Mouse (Mus musculus): ENCODE results near the gene Btbd35f30. TPM values are rescaled to one million over a fixed set of nuclear protein-coding genes. Genes with fewer than 3 reads are reported as not detected.

The Btbd35f30 gene
- not detected in 2 replicates for polyA plus RNA-seq (2012)

DNA sequence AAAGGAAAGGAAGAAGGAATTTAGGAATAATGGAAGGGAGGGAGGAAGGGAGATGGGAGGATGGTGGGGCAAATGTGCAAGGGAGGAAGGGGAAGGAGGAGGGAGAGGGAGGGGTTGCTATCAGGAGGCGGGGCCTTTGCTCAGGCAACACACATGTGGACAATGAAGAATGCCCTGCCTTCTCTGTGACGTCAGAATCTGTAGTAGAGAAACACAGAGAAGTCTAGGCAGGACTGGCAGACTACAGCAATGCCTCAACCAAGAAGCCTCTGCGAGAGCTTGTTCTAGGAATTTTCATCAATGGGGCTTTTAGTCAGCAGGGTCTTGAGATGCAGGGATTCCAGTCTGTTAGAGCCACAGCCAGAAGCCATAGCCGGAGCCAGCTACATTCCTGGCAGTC is at the start of gene Btbd35f30:
TSS of gene Btbd35f30 (plus strand) at position 301 of the 400 bp plus-strand sequence.

DNA sequence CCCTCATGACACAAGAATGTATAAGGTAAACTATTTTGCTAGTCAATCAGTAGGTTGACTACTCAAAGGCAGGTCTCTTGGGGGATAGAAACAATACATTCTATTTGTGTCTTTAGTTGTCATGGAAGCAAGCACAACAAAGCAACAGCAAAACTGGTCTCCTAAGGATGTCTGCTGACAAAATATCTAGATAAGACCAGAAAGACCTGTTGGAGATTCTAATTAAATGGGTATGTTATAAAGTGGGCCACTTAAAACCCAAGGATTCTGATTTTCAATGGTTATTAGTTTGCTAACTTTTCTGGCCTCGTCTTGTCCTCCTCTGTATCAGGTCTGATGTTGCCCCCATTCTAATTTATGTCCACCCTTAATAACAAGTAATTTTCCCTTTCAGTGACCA is 47.0 kb downstream of the Btbd35f30 start, which contains the start of gene Gm21789:
TSS of gene Gm21789 (plus strand) at position 301 of the 400 bp plus-strand sequence.

Other genes starting within 250 kb of the Btbd35f30 start
- not detected in 2 replicates for gene Gm5926, start 243.9 kb upstream of the Btbd35f30 start, polyA plus RNA-seq (2012)
- gene Btbd35f21, start 168.5 kb upstream of the Btbd35f30 start, polyA plus RNA-seq (2012), result not detected in 2 replicates
- not detected in 2 replicates for gene Gm21789, start 47.1 kb downstream of the Btbd35f30 start, polyA plus RNA-seq (2012)
- gene Btbd35f5, start 79.3 kb downstream of the Btbd35f30 start, polyA plus RNA-seq (2012), result not detected in 2 replicates